ENCODE assay signal across 27 mouse cellular contexts in the genomic region with DNA sequence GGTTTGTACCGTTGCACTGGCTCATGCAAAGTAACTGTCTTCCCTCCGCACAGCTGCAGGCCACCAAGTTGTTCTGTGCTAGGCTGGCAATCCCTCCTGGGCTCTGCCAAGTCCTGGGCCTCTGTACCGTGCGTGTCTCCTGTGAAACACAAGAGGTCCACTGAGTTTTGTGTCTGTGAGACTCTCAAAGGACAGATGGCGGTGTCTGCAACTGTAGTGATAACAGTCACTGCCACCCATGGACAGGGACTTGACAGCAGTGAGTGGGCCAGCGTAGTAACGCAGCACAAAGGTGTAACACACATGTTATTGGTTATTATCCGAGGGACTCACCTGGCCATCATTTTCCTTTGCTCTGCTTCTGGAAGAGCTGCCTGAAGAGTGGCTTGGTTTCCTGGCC. TPM values are rescaled to one million over a fixed set of nuclear protein-coding genes. Genes with fewer than 3 reads are reported as not detected.
DNase-seq lines count a peak whose midpoint lies in the region; ATAC-seq lines count a peak whose summit lies in the region.
"Had no signal": no experiment of that assay in that cellular context is flagged by ENCODE, and none has a peak within 500 bp of the region (broad histone marks: within the 10 kb centered on the region; RNA-seq: fewer than 3 reads in every experiment).

No protein-coding gene starts in this region.

- WGBS in liver, embryonic 13.5 days (ENCODE audit: insufficient replicate concordance): 61% methylated on average over 8 of the region's 8 CpGs
- 67% methylated on average over 8 of the region's 8 CpGs for WGBS in liver, embryonic 12.5 days (ENCODE audit: insufficient replicate concordance)

- no peak overlapping the region for H3K9ac ChIP-seq in liver, embryonic 13.5 days
- no peak overlapping the region for H3K9ac ChIP-seq in liver, embryonic 12.5 days
- H3K9ac ChIP-seq: embryonic facial prominence, embryonic 13.5 days; forebrain, postnatal 0 days; hindbrain, embryonic 13.5 days; intestine, embryonic 15.5 days had no signal

- H3K4me3 ChIP-seq in erythroblast, embryonic 14.5 days (replicated peaks): peak overlapping the region; percentile 42
- H3K4me3 ChIP-seq in liver, embryonic 13.5 days (replicated peaks): no peak overlapping the region
- H3K4me3 ChIP-seq in liver, embryonic 12.5 days: no peak overlapping the region
- H3K4me3 ChIP-seq: embryonic facial prominence, embryonic 13.5 days; gastrocnemius, adult 2 months; hindbrain, embryonic 10.5 days; hindbrain, embryonic 13.5 days; intestine, embryonic 15.5 days had no signal

- DNase-seq in liver, embryonic 13.5 days: peak; percentile 73
- peak; percentile 38 for DNase-seq in spleen, adult 12 weeks (ENCODE audit: low spot score)
- DNase-seq in spleen, postnatal 4 days (ENCODE audit: low spot score in 2 of 2): no peak
- no peak for DNase-seq in right cerebral cortex, postnatal 14 days
- DNase-seq: adrenal gland, postnatal 10 days; adrenal gland, postnatal 36 days; B cell, adult 2 months; cerebellum, adult 18-20 months; cerebellum, adult 9-10 months; cerebellum, postnatal 14 days; forebrain, postnatal 0 days; gastrocnemius, adult 2 months; gastrocnemius, postnatal 14 days; heart, adult 18-20 months; heart, postnatal 36 days had no signal

- H3K9me3 ChIP-seq in erythroblast, embryonic 14.5 days (ENCODE audit: control insufficient read depth, low read length): no peaks in the 10 kb centered on the region
- H3K9me3 ChIP-seq in liver, embryonic 13.5 days (replicated peaks): no peaks in the 10 kb centered on the region
- no peaks in the 10 kb centered on the region for H3K9me3 ChIP-seq in liver, embryonic 12.5 days (replicated peaks)
- H3K9me3 ChIP-seq: embryonic facial prominence, embryonic 13.5 days; G1E; hindbrain, embryonic 10.5 days; hindbrain, embryonic 13.5 days; intestine, embryonic 15.5 days had no signal

- H3K27me3 ChIP-seq in erythroblast, embryonic 14.5 days (ENCODE audit: control insufficient read depth): no peaks in the 10 kb centered on the region
- H3K27me3 ChIP-seq in liver, embryonic 13.5 days: no peaks in the 10 kb centered on the region
- no peaks in the 10 kb centered on the region for H3K27me3 ChIP-seq in liver, embryonic 12.5 days (replicated peaks)
- H3K27me3 ChIP-seq: CH12.LX; embryonic facial prominence, embryonic 13.5 days; hindbrain, embryonic 13.5 days; intestine, embryonic 15.5 days; Patski had no signal

- no peak for ATAC-seq in erythroblast, adult 5-6 weeks (replicated peaks; ENCODE audit: low FRiP score, poor library complexity, severe bottlenecking)
- ATAC-seq in liver, embryonic 13.5 days (ENCODE audit: low read depth): no peak
- ATAC-seq in liver, embryonic 12.5 days: no peak
- ATAC-seq: forebrain, embryonic 14.5 days; forebrain, postnatal 0 days; hindbrain, embryonic 16.5 days; intestine, embryonic 15.5 days; Patski had no signal

- peaks cover 71% of the 10 kb centered on the region for H3K36me3 ChIP-seq in erythroblast, embryonic 14.5 days (ENCODE audit: control insufficient read depth)
- no peaks in the 10 kb centered on the region for H3K36me3 ChIP-seq in liver, embryonic 13.5 days
- H3K36me3 ChIP-seq in liver, embryonic 12.5 days: no peaks in the 10 kb centered on the region

- peaks cover 89% of the 10 kb centered on the region for H3K4me1 ChIP-seq in erythroblast, embryonic 14.5 days (ENCODE audit: control insufficient read depth)
- H3K4me1 ChIP-seq in liver, embryonic 13.5 days (replicated peaks): peaks cover 48% of the 10 kb centered on the region
- peaks cover 50% of the 10 kb centered on the region for H3K4me1 ChIP-seq in liver, embryonic 12.5 days
- H3K4me1 ChIP-seq: hindbrain, embryonic 10.5 days; hindbrain, embryonic 13.5 days; intestine, embryonic 15.5 days had no signal

- no peak overlapping the region for H3K4me2 ChIP-seq in liver, embryonic 13.5 days
- H3K4me2 ChIP-seq in liver, embryonic 12.5 days: no peak overlapping the region
- H3K4me2 ChIP-seq: embryonic facial prominence, embryonic 13.5 days; hindbrain, embryonic 13.5 days; intestine, embryonic 15.5 days had no signal

- H3K27ac ChIP-seq in liver, embryonic 13.5 days: no peak overlapping the region
- H3K27ac ChIP-seq in liver, embryonic 12.5 days: no peak overlapping the region
- H3K27ac ChIP-seq: embryonic facial prominence, embryonic 13.5 days; gastrocnemius, adult 2 months; hindbrain, embryonic 10.5 days; hindbrain, embryonic 13.5 days; intestine, embryonic 15.5 days had no signal

RNA-seq across cellular contexts. Expression of a gene that starts 35.4 kb away (rescaled TPM):
- 0.32 and 0.50 TPM in 2 replicates for polyA plus RNA-seq in erythroblast, embryonic 14.5 days (2012)
- total RNA-seq in erythroblast, adult 5-6 weeks (2015; ENCODE audit: low replicate concordance): 11.5 and 19.0 TPM in 2 replicates
- total RNA-seq in erythroblast, adult 5-6 weeks (2017; ENCODE audit: low replicate concordance): 16.4 and 19.4 TPM in 2 replicates
- polyA plus RNA-seq in liver, embryonic 13.5 days (2015; fragmentation: Nextera tagmentation; extraction: Ambion mirVana): 6.3 and 8.6 TPM in 2 replicates
- 12.2 and 13.6 TPM in 2 replicates for polyA plus RNA-seq in liver, embryonic 12.5 days (2016; fragmentation: Nextera tagmentation; extraction: Ambion mirVana)

Comparison
In these comparisons a context has a peak if more than half of its experiments do, and no peak if none do; other contexts are left out.
1. DNase-seq: peak in liver, embryonic 13.5 days (single experiment) and spleen, adult 12 weeks (single experiment); none in spleen, postnatal 4 days (0 of 2) and right cerebral cortex, postnatal 14 days (single experiment).